Mouse (Mus musculus) limb, embryonic 15.5 days (tissue): Measurements from ENCODE around the gene Igtp. TPM values are rescaled to one million over a fixed set of nuclear protein-coding genes. Genes with fewer than 3 reads are reported as not detected.

Source experiments
- ATAC-seq: fragments of 200-750 bp; cut with Nextera tagmentation; 2 replicates; pipeline ENCODE4 v1.8.0; 2017; ENCODE audit warnings: low read depth, moderate TSS enrichment; ENCODE audit not compliant: insufficient number of reproducible peaks, low FRiP score, low TSS enrichment
- H3K27ac ChIP-seq: fragments of 300-500 bp; sonication (generic); 2 replicates; pipeline ENCODE4 v1.5.1; 2015; ENCODE audit warnings: moderate library complexity, mild to moderate bottlenecking, inconsistent platforms
- H3K27me3 ChIP-seq: fragments of 300-500 bp; sonication (generic); 2 replicates; pipeline ENCODE4 v1.6.1; 2015; ENCODE audit warnings: inconsistent platforms
- H3K36me3 ChIP-seq: fragments of 300-500 bp; sonication (generic); 2 replicates; pipeline ENCODE4 v1.6.1; 2015; ENCODE audit warnings: inconsistent platforms
- H3K4me1 ChIP-seq: fragments of 300-500 bp; sonication (generic); 2 replicates; pipeline ENCODE4 v1.6.1; 2015; ENCODE audit warnings: inconsistent platforms
- H3K4me2 ChIP-seq: fragments of 300-500 bp; sonication (generic); 2 replicates; pipeline ENCODE4 v1.6.1; 2015; ENCODE audit warnings: mild to moderate bottlenecking, inconsistent platforms
- H3K4me3 ChIP-seq: fragments of 300-500 bp; sonication (generic); 2 replicates; pipeline ENCODE4 v1.5.1; 2015; ENCODE audit warnings: mild to moderate bottlenecking, inconsistent platforms
- H3K9ac ChIP-seq: fragments of 300-500 bp; sonication (generic); 2 replicates; pipeline ENCODE4 v1.6.1; 2015; ENCODE audit warnings: inconsistent platforms
- H3K9me3 ChIP-seq: fragments of 300-500 bp; sonication (generic); 2 replicates; pipeline ENCODE4 v1.6.1; 2016; ENCODE audit warnings: inconsistent platforms
- WGBS: fragments of 180-500 bp; shearing (Covaris S2); methylation state at CpG from one replicate; pipeline ENCODE4 v1.1.7; 2015; 5-methylcytosine and 5-hydroxymethylcytosine counted together
- polyA plus RNA-seq: library from polyadenylated mRNA; unstranded; fragments of >200 nt; fragmentation: Nextera tagmentation; extraction: Ambion mirVana; gene quantifications from 2 replicates; pipeline ENCODE4 v1.2.1, GENCODE M21; 2015

The Igtp gene
- polyA plus RNA-seq, 1 experiment from 2014 or later = 6.6 TPM

- WGBS = 91% methylated on average over 3 of the region's 3 CpGs
Measured at GRCm38 (mm10) chr11:58183579-58183978, 15.8 kb upstream of the Igtp start.

DNA sequence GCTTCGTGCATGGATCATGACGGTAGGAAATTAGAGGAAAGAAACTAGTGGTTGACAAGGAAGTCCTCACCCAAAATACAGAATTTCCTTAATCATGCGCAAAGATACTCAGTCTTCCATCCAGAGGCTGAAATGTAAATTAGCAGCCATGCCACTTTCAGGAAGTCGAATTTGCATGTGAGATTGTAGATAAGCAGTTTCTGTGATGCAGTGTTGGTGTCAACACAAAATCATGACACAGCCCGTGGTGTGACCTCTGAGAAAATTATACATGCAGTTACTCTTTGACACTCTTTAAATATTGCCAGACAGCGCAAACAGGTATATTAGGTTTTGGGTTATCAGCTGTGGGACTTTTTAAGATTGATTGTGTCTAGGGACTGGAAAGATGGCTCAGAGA, 9.7 kb upstream of the Igtp start:
- no peaks in the 10 kb centered on the region for H3K36me3 ChIP-seq
- no peaks in the 10 kb centered on the region for H3K4me1 ChIP-seq
- no peaks in the 10 kb centered on the region for H3K27me3 ChIP-seq
- no peak for ATAC-seq
- H3K9ac ChIP-seq = no peak overlapping the region
- 90% methylated on average over 6 of the region's 6 CpGs for WGBS
- H3K4me2 ChIP-seq = no peak overlapping the region
- no peak overlapping the region for H3K4me3 ChIP-seq
- H3K27ac ChIP-seq = no peak overlapping the region
- H3K9me3 ChIP-seq = no peaks in the 10 kb centered on the region

More at GRCm38 (mm10) chr11:58183579-58183978, 15.8 kb upstream of the Igtp start:
- H3K9me3 ChIP-seq = no peaks in the 10 kb centered on the region
- no peak overlapping the region for H3K4me3 ChIP-seq
- H3K27ac ChIP-seq = no peak overlapping the region
- no peaks in the 10 kb centered on the region for H3K4me1 ChIP-seq
- no peaks in the 10 kb centered on the region for H3K27me3 ChIP-seq
- no peak overlapping the region for H3K9ac ChIP-seq
- no peak for ATAC-seq
- peaks cover 7% of the 10 kb centered on the region; the same call in 1 of the 2 replicates for H3K36me3 ChIP-seq
- H3K4me2 ChIP-seq = no peak overlapping the region

DNA sequence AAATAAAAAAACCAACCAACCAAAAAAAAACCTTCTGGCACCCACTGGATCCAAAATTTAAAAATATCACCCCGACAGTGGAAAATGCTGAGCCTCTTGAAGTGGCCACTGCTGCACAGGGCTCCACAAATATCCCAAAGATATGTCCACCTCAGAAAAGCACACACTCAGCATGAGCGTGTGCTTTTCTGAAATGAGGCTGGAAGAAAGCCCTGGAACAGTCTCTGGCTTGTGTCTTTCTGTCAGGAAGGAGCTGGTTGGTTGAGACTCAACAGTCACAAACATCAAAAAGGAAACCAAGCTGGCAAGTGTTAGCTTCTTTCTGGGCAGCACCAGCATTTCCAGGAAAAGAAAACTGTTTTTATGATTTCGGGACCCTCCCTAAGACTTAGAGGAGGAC, 6.0 kb upstream of the Igtp start:
- H3K9me3 ChIP-seq = no peaks in the 10 kb centered on the region
- no peaks in the 10 kb centered on the region for H3K4me1 ChIP-seq
- H3K4me3 ChIP-seq = no peak overlapping the region
- 70% methylated on average over 3 of the region's 3 CpGs for WGBS
- H3K9ac ChIP-seq = no peak overlapping the region
- no peak overlapping the region for H3K27ac ChIP-seq
- H3K4me2 ChIP-seq = no peak overlapping the region
- ATAC-seq = no peak
- no peaks in the 10 kb centered on the region for H3K27me3 ChIP-seq
- H3K36me3 ChIP-seq = no peaks in the 10 kb centered on the region

DNA sequence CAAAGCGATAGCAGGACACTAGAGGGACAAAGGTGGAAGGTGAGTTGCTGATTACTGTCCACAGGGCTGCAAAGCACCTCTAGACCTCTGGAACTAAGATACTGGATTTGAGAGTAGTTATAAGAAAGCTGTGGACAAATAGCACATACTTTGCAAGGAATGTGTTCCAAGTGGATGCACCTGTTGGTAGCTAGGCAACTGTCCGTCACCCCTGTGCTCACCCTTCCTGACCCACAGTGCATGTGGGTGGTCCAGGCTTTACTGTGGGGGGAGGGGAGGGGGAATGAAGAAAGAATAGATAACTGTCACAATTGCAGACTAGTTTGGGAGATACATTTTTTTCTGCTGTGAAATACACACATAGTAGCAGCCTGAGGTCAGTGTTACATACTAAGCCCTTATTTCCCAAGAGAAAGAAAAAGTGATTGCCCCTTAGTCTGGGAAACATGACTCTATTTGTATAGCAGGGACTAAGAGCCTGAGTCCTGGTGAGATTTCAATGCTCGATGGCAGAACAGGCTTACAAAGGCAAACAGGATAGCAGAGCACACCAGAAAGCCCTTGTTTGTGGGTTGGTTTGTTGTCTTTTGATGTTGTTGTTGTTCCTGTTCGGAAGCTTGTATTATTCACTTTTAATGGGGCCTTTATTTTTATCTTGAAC, 5.4 kb upstream of the Igtp start:
- H3K27ac ChIP-seq = no peak overlapping the region
- no peaks in the 10 kb centered on the region for H3K36me3 ChIP-seq
- no peaks in the 10 kb centered on the region for H3K4me1 ChIP-seq
- H3K9me3 ChIP-seq = no peaks in the 10 kb centered on the region
- H3K4me2 ChIP-seq = no peak overlapping the region
- H3K27me3 ChIP-seq = no peaks in the 10 kb centered on the region
- ATAC-seq = no peak
- H3K9ac ChIP-seq = no peak overlapping the region
- WGBS = 60% methylated on average over 4 of the region's 4 CpGs
- no peak overlapping the region for H3K4me3 ChIP-seq

DNA sequence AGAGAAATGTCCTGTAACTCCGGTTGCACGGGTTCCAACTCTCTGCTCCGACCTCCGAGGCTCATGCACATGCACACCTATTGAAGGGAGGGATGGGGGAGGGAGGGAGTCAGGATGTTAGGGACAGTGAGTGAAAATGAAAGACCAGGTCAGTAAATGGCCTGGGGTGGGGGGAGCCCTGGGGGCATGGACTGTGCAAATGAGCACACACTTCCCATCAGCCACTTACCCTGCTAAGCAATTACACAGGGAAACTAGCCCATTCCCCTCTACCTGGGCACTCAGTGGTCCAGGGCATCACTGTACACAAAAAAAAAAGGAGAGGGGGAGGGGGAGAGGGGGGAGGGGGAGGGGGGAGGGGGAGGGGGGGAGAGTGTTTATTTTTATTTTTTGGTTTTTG, 693 bp upstream of the Igtp start:
- WGBS = 79% methylated on average over 4 of the region's 4 CpGs
- no peak overlapping the region for H3K9ac ChIP-seq
- no peaks in the 10 kb centered on the region for H3K9me3 ChIP-seq

DNA sequence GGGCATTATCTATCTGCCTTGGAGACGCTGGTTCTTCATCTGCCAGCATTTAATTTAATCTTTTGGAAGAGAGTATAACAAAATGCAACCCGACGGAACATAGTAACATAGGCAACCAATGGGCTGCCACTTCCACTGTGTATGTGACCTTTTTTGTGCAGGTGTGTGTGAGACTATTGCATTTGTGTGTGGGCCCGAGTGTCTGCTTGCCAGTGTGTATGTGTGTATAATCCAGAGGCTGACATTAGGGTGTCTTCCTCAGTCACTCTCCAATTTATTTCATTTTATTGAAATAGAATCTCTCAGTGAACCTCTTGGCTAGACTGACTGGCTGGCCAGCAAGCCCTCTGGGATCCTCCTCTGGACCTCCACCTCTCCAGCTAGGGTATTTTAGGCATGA, 870 bp downstream of the Igtp start:
- Histone ChIP-seq H3K9me3 (no peaks in the 10 kb centered on the region), H3K36me3 (no peaks in the 10 kb centered on the region), H3K27ac (no peak overlapping the region), H3K4me2 (no peak overlapping the region), H3K4me1 (no peaks in the 10 kb centered on the region), H3K4me3 (no peak overlapping the region), H3K27me3 (no peaks in the 10 kb centered on the region), H3K9ac (no peak overlapping the region)
- WGBS = 80% methylated on average over 4 of the region's 4 CpGs
- no peak for ATAC-seq

More for the DNA sequence above, 693 bp upstream of the Igtp start:
- ATAC-seq = no peak
- H3K4me3 ChIP-seq = peak overlapping the region; percentile 60
- H3K4me1 ChIP-seq = no peaks in the 10 kb centered on the region
- H3K27me3 ChIP-seq = no peaks in the 10 kb centered on the region
- H3K27ac ChIP-seq = no peak overlapping the region
- H3K4me2 ChIP-seq = peak overlapping the region; percentile 65
- H3K36me3 ChIP-seq = no peaks in the 10 kb centered on the region

DNA sequence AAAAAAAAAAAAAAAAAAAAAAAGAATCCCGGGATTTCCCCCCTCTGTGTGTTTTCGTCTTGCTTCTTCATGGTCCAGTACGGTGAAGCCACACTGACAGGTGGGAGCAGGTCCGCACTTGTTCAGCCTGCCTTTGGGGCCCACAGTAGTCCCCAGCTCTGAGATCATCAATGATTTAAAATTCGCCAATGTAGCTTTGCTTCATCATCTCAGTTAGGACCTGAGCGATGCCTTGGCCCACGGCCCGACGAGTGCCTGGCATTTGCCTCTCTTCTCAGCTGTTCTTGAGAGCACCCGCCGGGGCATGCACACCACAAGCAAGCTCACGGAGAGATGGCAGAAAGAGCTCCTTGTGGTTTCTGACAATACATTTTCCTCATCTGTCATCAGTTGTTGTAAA, 1.7 kb downstream of the Igtp start:
- Histone ChIP-seq H3K4me3 (no peak overlapping the region), H3K36me3 (no peaks in the 10 kb centered on the region), H3K27me3 (no peaks in the 10 kb centered on the region), H3K9me3 (no peaks in the 10 kb centered on the region), H3K9ac (no peak overlapping the region), H3K4me1 (no peaks in the 10 kb centered on the region), H3K27ac (no peak overlapping the region), H3K4me2 (no peak overlapping the region)
- WGBS = 81% methylated on average over 12 of the region's 12 CpGs
- ATAC-seq = no peak

GRCm38 (mm10) chr11:58210321-58210886, 11.0 kb downstream of the Igtp start:
- Histone ChIP-seq H3K27ac (no peak overlapping the region), H3K36me3 (no peaks in the 10 kb centered on the region), H3K9ac (no peak overlapping the region), H3K27me3 (no peaks in the 10 kb centered on the region), H3K4me1 (peaks cover 7% of the 10 kb centered on the region; the same call in 1 of the 2 replicates), H3K9me3 (no peaks in the 10 kb centered on the region), H3K4me3 (no peak overlapping the region), H3K4me2 (no peak overlapping the region)
- 93% methylated on average over 1 of the region's 1 CpGs for WGBS
- ATAC-seq = no peak

DNA sequence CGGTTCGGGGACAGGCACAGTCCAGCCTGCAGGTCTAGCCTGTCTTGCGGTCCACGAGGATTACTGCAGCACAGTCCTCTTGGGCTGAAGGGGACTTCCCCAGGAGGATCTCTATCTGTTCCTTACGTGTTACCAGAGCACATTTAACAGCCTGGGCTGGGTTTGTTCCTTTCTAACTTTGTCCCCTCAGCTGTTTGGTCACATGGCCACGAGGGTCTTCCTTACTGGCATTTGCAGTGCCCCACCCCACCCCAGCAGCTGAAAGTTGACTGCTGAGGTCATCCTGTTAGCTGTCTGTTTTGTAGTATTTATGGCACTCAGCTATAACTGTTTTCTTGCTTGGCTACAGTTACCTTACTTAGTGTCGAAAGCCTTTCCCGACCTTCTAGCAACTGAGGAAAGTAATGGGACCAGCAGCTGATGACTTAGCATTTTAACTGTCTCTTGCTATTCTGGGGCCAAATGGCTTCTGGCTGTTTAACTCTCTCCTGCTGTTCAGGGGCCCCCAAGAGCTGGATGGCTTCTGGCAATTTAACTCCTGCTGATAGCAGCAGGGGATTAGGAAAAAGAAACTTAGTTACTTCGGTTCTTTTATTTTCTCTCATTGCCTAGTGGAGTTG, 11.8 kb downstream of the Igtp start:
- peaks cover 7% of the 10 kb centered on the region; the same call in 1 of the 2 replicates for H3K4me1 ChIP-seq
- no peaks in the 10 kb centered on the region for H3K27me3 ChIP-seq
- WGBS = 22% methylated on average over 9 of the region's 9 CpGs
- no peak overlapping the region for H3K4me2 ChIP-seq
- peak; percentile 67 for ATAC-seq
- no peak overlapping the region for H3K9ac ChIP-seq
- no peaks in the 10 kb centered on the region for H3K9me3 ChIP-seq
- H3K36me3 ChIP-seq = no peaks in the 10 kb centered on the region
- H3K4me3 ChIP-seq = no peak overlapping the region
- H3K27ac ChIP-seq = 0 out of 2 replicates have a peak overlapping the region, but pooled peaks have one; percentile 13

DNA sequence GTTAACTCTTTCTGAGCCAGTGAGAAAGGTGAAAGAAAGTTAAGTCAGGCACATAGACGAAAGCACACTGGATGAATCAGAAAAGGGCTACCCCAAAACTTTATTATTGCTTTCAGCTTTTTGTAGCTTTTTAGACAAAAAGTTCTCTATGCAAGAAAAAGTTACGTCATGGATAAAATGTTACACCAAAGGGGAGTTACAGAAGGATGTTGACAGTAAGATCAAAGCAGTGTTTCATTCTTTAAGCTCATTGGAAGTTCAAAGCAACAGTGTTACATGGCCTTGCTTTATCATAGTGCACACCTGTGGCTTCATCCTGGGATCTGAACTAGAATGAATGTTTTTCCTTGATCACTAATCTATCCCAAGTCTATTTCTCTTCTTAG, 12.3 kb downstream of the Igtp start:
- no peak for ATAC-seq
- no peaks in the 10 kb centered on the region for H3K36me3 ChIP-seq
- no peaks in the 10 kb centered on the region for H3K9me3 ChIP-seq
- no peak overlapping the region for H3K9ac ChIP-seq
- H3K4me2 ChIP-seq = no peak overlapping the region
- no peak overlapping the region for H3K4me3 ChIP-seq
- 0 out of 2 replicates have a peak overlapping the region, but pooled peaks have one; percentile 13 for H3K27ac ChIP-seq
- WGBS = 17% methylated on average over 2 of the region's 2 CpGs
- no peaks in the 10 kb centered on the region for H3K27me3 ChIP-seq
- H3K4me1 ChIP-seq = peaks cover 7% of the 10 kb centered on the region; the same call in 1 of the 2 replicates

GRCm38 (mm10) chr11:58213673-58214342, 14.5 kb downstream of the Igtp start:
- no peak overlapping the region for H3K4me2 ChIP-seq
- H3K27ac ChIP-seq = no peak overlapping the region
- no peaks in the 10 kb centered on the region for H3K27me3 ChIP-seq
- H3K4me3 ChIP-seq = peak overlapping the region; percentile 41; the same call in 1 of the 2 replicates
- 81% methylated on average over 7 of the region's 7 CpGs for whole genome bisulfite sequencing
- ATAC-seq = no peak
- no peak overlapping the region for H3K9ac ChIP-seq
- peaks cover 7% of the 10 kb centered on the region; the same call in 1 of the 2 replicates for H3K4me1 ChIP-seq
- no peaks in the 10 kb centered on the region for H3K9me3 ChIP-seq
- no peaks in the 10 kb centered on the region for H3K36me3 ChIP-seq
